Mouse (Mus musculus) hindbrain, embryonic 15.5 days (tissue): Measurements from ENCODE around the gene Engase. TPM values are rescaled to one million over a fixed set of nuclear protein-coding genes. Genes with fewer than 3 reads are reported as not detected.

Experiments used
- ATAC-seq: fragments of 200-750 bp; cut with Nextera tagmentation; 2 replicates; pipeline ENCODE4 v1.8.0; 2017; ENCODE audit warnings: low read depth, moderate number of reproducible peaks, moderate TSS enrichment; ENCODE audit not compliant: low FRiP score
- H3K27ac ChIP-seq: fragments of 300-500 bp; sonication (generic); replicated peaks from 2 replicates; pipeline ENCODE4 v1.5.1; 2015; ENCODE audit warnings: mild to moderate bottlenecking, inconsistent platforms
- H3K27me3 ChIP-seq: fragments of 300-500 bp; sonication (generic); 2 replicates; pipeline ENCODE4 v1.6.1; 2015; ENCODE audit warnings: control low read depth, inconsistent platforms
- H3K36me3 ChIP-seq: fragments of 300-500 bp; sonication (generic); 2 replicates; pipeline ENCODE4 v1.6.1; 2015; ENCODE audit warnings: control low read depth, inconsistent platforms
- H3K4me1 ChIP-seq: fragments of 300-500 bp; sonication (generic); replicated peaks from 2 replicates; pipeline ENCODE4 v1.6.1; 2015; ENCODE audit warnings: control low read depth, inconsistent platforms
- H3K4me2 ChIP-seq: fragments of 300-500 bp; sonication (generic); 2 replicates; pipeline ENCODE4 v1.6.1; 2015; ENCODE audit warnings: moderate library complexity, mild to moderate bottlenecking, inconsistent platforms
- H3K4me3 ChIP-seq: fragments of 300-500 bp; sonication (generic); 2 replicates; pipeline ENCODE4 v1.5.1; 2015; ENCODE audit warnings: mild to moderate bottlenecking, inconsistent platforms
- H3K9ac ChIP-seq: fragments of 300-500 bp; sonication (generic); 2 replicates; pipeline ENCODE4 v1.6.1; 2015; ENCODE audit warnings: inconsistent platforms
- H3K9me3 ChIP-seq: fragments of 300-500 bp; sonication (generic); 2 replicates; pipeline ENCODE4 v1.6.1; 2016; ENCODE audit warnings: control low read depth, inconsistent platforms
- WGBS: fragments of 180-500 bp; shearing (Covaris S2); methylation state at CpG from one replicate; pipeline ENCODE4 v1.1.7; 2015; 5-methylcytosine and 5-hydroxymethylcytosine counted together
- polyA plus RNA-seq: library from polyadenylated mRNA; unstranded; fragments of >200 nt; fragmentation: Nextera tagmentation; extraction: Ambion mirVana; gene quantifications from 2 replicates; pipeline ENCODE4 v1.2.1, GENCODE M21; 2015

The Engase gene
- polyA plus RNA-seq, 1 experiment from 2014 or later: 7.7 TPM

- Histone ChIP-seq H3K9me3 (no peaks in the 10 kb centered on the region), H3K4me1 (peaks cover 22% of the 10 kb centered on the region), H3K27ac (no peak overlapping the region), H3K27me3 (no peaks in the 10 kb centered on the region), H3K36me3 (no peaks in the 10 kb centered on the region), H3K4me3 (no peak overlapping the region), H3K9ac (no peak overlapping the region), H3K4me2 (no peak overlapping the region)
- ATAC-seq: no peak
- 64% methylated on average over 5 of the region's 5 CpGs for WGBS
Observed at GRCm38 (mm10) chr11:118520251-118520650, 43.6 kb downstream of the Engase start.

- H3K4me2 ChIP-seq: no peak overlapping the region
- no peaks in the 10 kb centered on the region for H3K27me3 ChIP-seq
- H3K9ac ChIP-seq: no peak overlapping the region
- no peak for ATAC-seq
- H3K36me3 ChIP-seq: no peaks in the 10 kb centered on the region
- H3K4me1 ChIP-seq: peaks cover 29% of the 10 kb centered on the region
- WGBS: 71% methylated on average over 2 of the region's 2 CpGs
- no peak overlapping the region for H3K27ac ChIP-seq
- H3K9me3 ChIP-seq: no peaks in the 10 kb centered on the region
- H3K4me3 ChIP-seq: no peak overlapping the region
Observed at GRCm38 (mm10) chr11:118520932-118521331, 44.3 kb downstream of the Engase start.

- peaks cover 33% of the 10 kb centered on the region for H3K4me1 ChIP-seq
- H3K27me3 ChIP-seq: no peaks in the 10 kb centered on the region
- no peak for ATAC-seq
- H3K9me3 ChIP-seq: no peaks in the 10 kb centered on the region
- H3K4me2 ChIP-seq: no peak overlapping the region
- H3K27ac ChIP-seq: no peak overlapping the region
- H3K36me3 ChIP-seq: no peaks in the 10 kb centered on the region
- no peak overlapping the region for H3K9ac ChIP-seq
- no peak overlapping the region for H3K4me3 ChIP-seq
- WGBS: 83% methylated on average over 4 of the region's 4 CpGs
Observed at GRCm38 (mm10) chr11:118523496-118524145, 47.0 kb downstream of the Engase start.

- Histone ChIP-seq H3K9me3 (no peaks in the 10 kb centered on the region), H3K4me1 (peaks cover 43% of the 10 kb centered on the region), H3K9ac (no peak overlapping the region), H3K4me3 (no peak overlapping the region), H3K27me3 (no peaks in the 10 kb centered on the region), H3K4me2 (no peak overlapping the region), H3K36me3 (no peaks in the 10 kb centered on the region), H3K27ac (peak overlapping the region; percentile 78)
- peak; percentile 33; the same call in 1 of the 2 replicates for ATAC-seq
- WGBS: 34% methylated on average over 11 of the region's 11 CpGs
Observed at GRCm38 (mm10) chr11:118525059-118525458, 48.4 kb downstream of the Engase start.

- H3K9me3 ChIP-seq: no peaks in the 10 kb centered on the region
- no peak for ATAC-seq
Observed at GRCm38 (mm10) chr11:118528761-118529160, 52.1 kb downstream of the Engase start.

GRCm38 (mm10) chr11:118530313-118530712, 53.7 kb downstream of the Engase start:
- H3K27ac ChIP-seq: peak overlapping the region; percentile 65
- no peak overlapping the region for H3K4me3 ChIP-seq
- no peaks in the 10 kb centered on the region for H3K36me3 ChIP-seq
- H3K9me3 ChIP-seq: no peaks in the 10 kb centered on the region
- H3K4me1 ChIP-seq: peaks cover 64% of the 10 kb centered on the region
- ATAC-seq: 0 out of 2 replicates have a peak, but pooled peaks have one; percentile 4
- WGBS: 65% methylated on average over 8 of the region's 8 CpGs
- no peak overlapping the region for H3K4me2 ChIP-seq
- H3K9ac ChIP-seq: no peak overlapping the region
- H3K27me3 ChIP-seq: no peaks in the 10 kb centered on the region

More at GRCm38 (mm10) chr11:118528761-118529160, 52.1 kb downstream of the Engase start:
- Histone ChIP-seq H3K36me3 (no peaks in the 10 kb centered on the region), H3K27ac (no peak overlapping the region), H3K4me2 (no peak overlapping the region), H3K4me1 (peaks cover 63% of the 10 kb centered on the region), H3K4me3 (no peak overlapping the region), H3K9ac (no peak overlapping the region), H3K27me3 (no peaks in the 10 kb centered on the region)
- WGBS: 90% methylated on average over 9 of the region's 9 CpGs

- Histone ChIP-seq H3K27me3 (no peaks in the 10 kb centered on the region), H3K36me3 (no peaks in the 10 kb centered on the region), H3K4me3 (no peak overlapping the region), H3K9me3 (no peaks in the 10 kb centered on the region), H3K4me2 (no peak overlapping the region), H3K9ac (no peak overlapping the region), H3K4me1 (peaks cover 42% of the 10 kb centered on the region), H3K27ac (0 out of 2 replicates have a peak overlapping the region, but pooled peaks have one; percentile 5)
- peak; percentile 32; the same call in 1 of the 2 replicates for ATAC-seq
- 33% methylated on average over 18 of the region's 18 CpGs for WGBS
Observed at GRCm38 (mm10) chr11:118534382-118535092, 57.9 kb downstream of the Engase start.

GRCm38 (mm10) chr11:118538008-118538407, 61.4 kb downstream of the Engase start:
- Histone ChIP-seq H3K9ac (no peak overlapping the region), H3K27me3 (no peaks in the 10 kb centered on the region), H3K4me1 (peaks cover 39% of the 10 kb centered on the region), H3K9me3 (no peaks in the 10 kb centered on the region), H3K27ac (no peak overlapping the region; the same call in 1 of the 2 replicates), H3K4me2 (no peak overlapping the region), H3K4me3 (no peak overlapping the region), H3K36me3 (no peaks in the 10 kb centered on the region)
- no peak for ATAC-seq
- 61% methylated on average over 11 of the region's 11 CpGs for WGBS

Other genes starting within 250 kb of the Engase start
- 24.9 and 25.8 TPM in 2 replicates for gene Cyth1, start 228.2 kb upstream of the Engase start, polyA plus RNA-seq
- 16.8 and 19.8 TPM in 2 replicates for gene Usp36, start 186.6 kb upstream of the Engase start, polyA plus RNA-seq
- 0.08 and 0.34 TPM in 2 replicates for gene Cep295nl, start 134.3 kb upstream of the Engase start, polyA plus RNA-seq
- 83.4 and 91.2 TPM in 2 replicates for gene Timp2, start 121.1 kb upstream of the Engase start, polyA plus RNA-seq
- 5.9 and 8.3 TPM in 2 replicates for gene Lgals3bp, start 74.7 kb upstream of the Engase start, polyA plus RNA-seq
- 30.8 and 33.7 TPM in 2 replicates for gene Cant1, start 57.7 kb upstream of the Engase start, polyA plus RNA-seq
- 5.1 and 5.3 TPM in 2 replicates for gene C1qtnf1, start 48.6 kb upstream of the Engase start, polyA plus RNA-seq